Mouse (Mus musculus) myocyte (in vitro differentiated cells): Measurements from ENCODE around the gene Casp7. TPM values are rescaled to one million over a fixed set of nuclear protein-coding genes. Genes with fewer than 3 reads are reported as not detected.
A peak's percentile ranks its signal among the peaks of the same experiment; 100 is the strongest.

Experiments
- H3K27me3 ChIP-seq: one replicate; pipeline ENCODE4 v1.6.1; 2011; ENCODE audit not compliant: control insufficient read depth, insufficient read depth, insufficient read length
- H3K36me3 ChIP-seq: one replicate; pipeline ENCODE4 v1.6.1; 2011; ENCODE audit not compliant: control insufficient read depth, insufficient read depth
- H3K4me2 ChIP-seq: one replicate; pipeline ENCODE4 v1.6.1; 2011; ENCODE audit warnings: low read depth, control low read depth
- H3K4me3 ChIP-seq: one replicate; pipeline ENCODE4 v1.5.1; 2011; ENCODE audit warnings: mild to moderate bottlenecking, control low read depth, moderate library complexity
- H3K79me2 ChIP-seq: one replicate; pipeline ENCODE4 v1.6.1; 2011; ENCODE audit not compliant: control insufficient read depth, insufficient read depth
- H3ac ChIP-seq: one replicate; pipeline ENCODE4 v1.6.1; 2011; ENCODE audit not compliant: control insufficient read depth, insufficient read length
- CEBPB ChIP-seq: IDR thresholded peaks from 2 replicates; pipeline ENCODE4 v1.6.1; 2011; ENCODE audit warnings: mild to moderate bottlenecking, moderate library complexity; ENCODE audit not compliant: poor library complexity, insufficient read depth, severe bottlenecking
- E2F4 ChIP-seq: IDR thresholded peaks from one replicate; pipeline ENCODE4 v1.6.1; 2011; ENCODE audit warnings: mild to moderate bottlenecking, control low read depth, moderate library complexity; ENCODE audit not compliant: insufficient read depth
- MAX ChIP-seq: IDR thresholded peaks from one replicate; pipeline ENCODE4 v1.6.1; 2011; ENCODE audit warnings: low read depth, mild to moderate bottlenecking, control low read depth
- MYOD1 ChIP-seq, 3 experiments: IDR thresholded peaks; one replicate each; pipeline ENCODE4 v1.6.1; 2011; ENCODE audit warnings: control low read depth in 2 of 3, low read depth in 2 of 3, mild to moderate bottlenecking in 2 of 3, moderate library complexity in 1 of 3; ENCODE audit not compliant: insufficient read length in 2 of 3, control insufficient read depth in 1 of 3
- MYOG ChIP-seq, 3 experiments: IDR thresholded peaks; one replicate each; pipeline ENCODE4 v1.6.1; 2011; ENCODE audit warnings: control low read depth in 2 of 3, low read depth in 2 of 3, mild to moderate bottlenecking in 2 of 3; ENCODE audit not compliant: insufficient read length in 2 of 3, control insufficient read depth in 1 of 3, insufficient read depth in 1 of 3
- POLR2A ChIP-seq: IDR thresholded peaks from one replicate; pipeline ENCODE4 v1.6.1; 2011; ENCODE audit warnings: low read depth, mild to moderate bottlenecking, control low read depth, moderate library complexity; ENCODE audit not compliant: insufficient read length
- POLR2AphosphoS2 ChIP-seq: IDR thresholded peaks from one replicate; pipeline ENCODE4 v1.6.1; 2011; ENCODE audit warnings: low read depth, control low read depth; ENCODE audit not compliant: insufficient read length
- REST ChIP-seq: IDR thresholded peaks from one replicate; pipeline ENCODE4 v1.6.1; 2011; ENCODE audit warnings: mild to moderate bottlenecking, control low read depth, moderate library complexity; ENCODE audit not compliant: insufficient read depth, insufficient read length
- SRF ChIP-seq: IDR thresholded peaks from one replicate; pipeline ENCODE4 v1.6.1; 2011; ENCODE audit warnings: low read depth; ENCODE audit not compliant: control insufficient read depth, insufficient read length
- TCF12 ChIP-seq: IDR thresholded peaks from one replicate; pipeline ENCODE4 v1.6.1; 2011; ENCODE audit warnings: mild to moderate bottlenecking, control low read depth; ENCODE audit not compliant: poor library complexity, insufficient read depth, severe bottlenecking
- TCF3 ChIP-seq: IDR thresholded peaks from one replicate; pipeline ENCODE4 v1.6.1; 2011; ENCODE audit warnings: low read depth, control low read depth; ENCODE audit not compliant: insufficient read length
- USF1 ChIP-seq: IDR thresholded peaks from one replicate; pipeline ENCODE4 v1.6.1; 2011; ENCODE audit warnings: low read depth, mild to moderate bottlenecking, control low read depth, moderate library complexity
- polyA plus RNA-seq: library from polyadenylated mRNA; unstranded; fragments of >200 nt; fragmentation: generic; extraction: Trizol; gene quantifications from one replicate; pipeline ENCODE4 v1.2.1, GENCODE M21; 2012; ENCODE audit warnings: missing spikeins

Casp7 gene
- polyA plus RNA-seq, 1 experiment: 6.6 TPM

DNA sequence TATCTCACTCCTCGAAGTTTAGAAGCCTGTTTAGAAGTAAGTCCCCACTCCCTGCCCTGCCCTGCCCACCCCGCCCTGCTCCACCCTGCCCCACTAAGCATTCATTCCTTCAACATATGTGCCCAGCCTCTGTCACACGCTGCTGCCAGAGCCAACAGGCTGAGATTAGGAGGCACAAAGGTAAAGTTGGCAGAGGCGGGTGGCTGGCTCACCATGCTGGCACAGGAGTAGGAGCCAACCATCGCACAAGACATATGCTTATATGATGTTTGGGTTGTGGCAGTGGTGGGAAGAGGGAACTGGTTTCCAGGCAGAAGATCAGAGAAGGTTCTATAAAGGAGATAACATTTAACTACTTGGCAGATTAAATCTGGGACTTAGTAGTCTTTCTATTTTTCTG lies 80.3 kb downstream of the Casp7 start:
- Histone ChIP-seq H3K4me3 (no peak overlapping the region), H3K36me3 (no peaks in the 10 kb centered on the region), H3K4me2 (no peak overlapping the region), H3K27me3 (no peaks in the 10 kb centered on the region), H3K79me2 (no peaks in the 10 kb centered on the region), H3ac (no peak overlapping the region)
- TF ChIP-seq MAX (no peak), TCF3 (no peak), MYOD1 (IDR thresholded peaks at IDR 0.05; ENCODE audit: control insufficient read depth in 1 of 3, insufficient read length in 2 of 3, low read depth in 2 of 3) (no peak), USF1 (no peak)

DNA sequence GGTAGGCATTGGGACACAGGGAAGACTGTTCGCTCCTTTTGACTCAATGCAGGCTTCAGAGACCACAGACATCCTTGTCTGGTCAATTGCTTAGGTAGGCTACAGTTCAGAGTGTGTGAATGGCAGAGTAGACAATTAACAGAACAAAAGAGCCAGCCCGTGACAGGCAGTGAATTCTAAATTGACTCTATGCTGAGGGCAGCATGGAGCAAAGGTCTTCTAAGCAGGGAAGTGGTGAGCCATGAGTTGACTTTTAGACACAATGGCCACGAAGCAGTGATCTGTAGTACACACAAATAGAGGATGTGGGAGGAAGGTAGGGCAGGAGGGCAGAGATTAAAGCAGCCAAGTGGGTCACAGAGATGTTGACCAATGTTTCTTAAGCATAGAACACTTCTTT lies 80.9 kb downstream of the Casp7 start:
- Histone ChIP-seq H3ac (no peak overlapping the region), H3K36me3 (no peaks in the 10 kb centered on the region), H3K4me3 (no peak overlapping the region), H3K79me2 (no peaks in the 10 kb centered on the region), H3K27me3 (no peaks in the 10 kb centered on the region), H3K4me2 (no peak overlapping the region)
- TF ChIP-seq TCF12 (no peak), MAX (no peak), POLR2A (no peak), TCF3 (no peak), USF1 (no peak), MYOG (IDR thresholded peaks at IDR 0.05; ENCODE audit: control insufficient read depth in 1 of 3, insufficient read depth in 1 of 3, insufficient read length in 2 of 3, low read depth in 2 of 3) (no peak), POLR2AphosphoS2 (no peak), E2F4 (no peak), REST (no peak), MYOD1 (IDR thresholded peaks at IDR 0.05; ENCODE audit: control insufficient read depth in 1 of 3, insufficient read length in 2 of 3, low read depth in 2 of 3) (no peak), CEBPB (no peak), SRF (no peak)

DNA sequence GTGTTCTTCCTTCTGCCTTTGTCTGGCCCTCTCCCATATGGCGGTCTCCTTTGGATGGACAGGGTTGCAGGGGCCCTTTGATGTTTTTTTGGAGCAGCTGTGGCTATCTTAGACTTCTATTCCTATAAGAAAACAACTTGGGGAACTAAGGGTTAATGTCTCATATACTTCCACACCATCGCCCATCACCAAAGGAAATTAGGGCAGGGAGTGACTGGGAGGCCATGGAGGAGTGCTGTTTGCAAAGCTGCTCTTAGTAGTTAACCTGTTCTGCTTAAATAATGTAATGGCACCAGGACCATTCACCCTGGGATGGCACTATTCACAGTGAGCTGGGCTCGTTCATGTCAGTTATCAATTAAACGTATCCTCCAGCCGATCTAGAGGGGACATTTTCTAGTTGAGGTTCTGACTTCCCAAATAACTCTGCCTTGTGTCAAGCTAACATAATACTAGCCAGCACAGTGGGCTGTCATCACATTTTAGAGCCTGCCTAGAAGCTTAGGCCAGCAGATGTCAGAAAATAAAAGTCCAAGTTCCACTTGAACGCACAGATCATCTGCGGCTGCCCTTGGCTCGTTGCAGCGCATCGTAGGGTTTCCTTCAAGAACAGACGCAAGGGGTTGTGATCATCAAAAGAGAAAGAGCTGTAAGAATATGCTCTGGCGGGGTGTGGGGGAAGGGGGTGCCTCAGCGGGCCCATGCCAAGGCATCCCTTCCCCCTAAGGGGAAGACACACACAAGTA lies 87.9 kb downstream of the Casp7 start:
- H3ac ChIP-seq: no peak overlapping the region
- no peaks in the 10 kb centered on the region for H3K79me2 ChIP-seq
- no peaks in the 10 kb centered on the region for H3K27me3 ChIP-seq
- TF ChIP-seq MYOG (IDR thresholded peaks at IDR 0.05; ENCODE audit: control insufficient read depth in 1 of 3, insufficient read depth in 1 of 3, insufficient read length in 2 of 3, low read depth in 2 of 3) (no peak), SRF (no peak), TCF12 (no peak), E2F4 (no peak), USF1 (no peak), TCF3 (no peak), POLR2A (no peak), POLR2AphosphoS2 (no peak), CEBPB (no peak), MYOD1 (IDR thresholded peaks at IDR 0.05; ENCODE audit: control insufficient read depth in 1 of 3, insufficient read length in 2 of 3, low read depth in 2 of 3) (no peak), MAX (no peak), REST (no peak)
- H3K4me3 ChIP-seq: no peak overlapping the region
- H3K4me2 ChIP-seq: no peak overlapping the region
- no peaks in the 10 kb centered on the region for H3K36me3 ChIP-seq

DNA sequence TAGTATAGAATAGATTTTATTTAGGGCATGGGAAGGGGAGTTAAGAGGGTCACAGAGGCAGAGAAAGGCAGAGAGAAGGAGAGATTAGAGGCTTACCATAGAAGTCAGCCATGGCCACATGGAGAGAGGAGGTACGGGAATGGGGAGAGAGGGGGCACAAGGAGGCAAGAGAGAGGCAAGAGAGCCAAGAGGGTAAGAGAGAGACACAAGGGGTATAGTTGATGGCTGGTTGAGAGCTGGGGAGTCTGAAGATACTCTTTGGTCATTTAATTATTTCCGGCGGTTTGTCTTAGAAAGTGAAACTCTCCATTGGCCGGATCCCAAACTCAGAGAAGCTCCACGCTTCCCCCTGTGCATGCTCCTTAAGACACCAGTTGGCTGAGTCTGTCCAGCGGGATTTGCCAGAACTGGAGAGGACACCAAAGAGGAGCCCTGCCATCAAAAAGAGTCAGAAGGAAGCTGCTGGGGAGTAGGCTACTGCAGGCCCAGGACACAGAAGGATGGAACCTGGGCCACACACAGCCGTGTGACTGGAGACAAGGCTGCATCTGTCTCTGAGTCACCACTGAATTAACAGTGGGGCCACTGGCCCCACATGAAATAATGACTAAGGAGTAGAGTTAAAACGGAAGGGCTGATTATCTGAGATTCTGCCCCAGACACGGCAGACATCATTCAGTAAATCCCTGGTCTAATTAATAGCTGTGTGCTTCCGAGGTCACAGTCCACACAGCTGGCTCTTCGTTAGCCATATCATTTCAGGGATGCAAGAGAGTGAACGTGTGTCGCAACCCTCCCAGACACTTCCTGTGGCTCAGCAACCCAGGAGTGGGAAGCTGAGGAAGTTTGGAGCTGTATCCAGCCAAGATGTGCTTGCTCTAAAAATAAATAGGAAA lies 88.7 kb downstream of the Casp7 start:
- Histone ChIP-seq H3ac (no peak overlapping the region), H3K4me3 (no peak overlapping the region), H3K4me2 (peak overlapping the region; percentile 50), H3K27me3 (no peaks in the 10 kb centered on the region), H3K36me3 (no peaks in the 10 kb centered on the region), H3K79me2 (no peaks in the 10 kb centered on the region)
- TF ChIP-seq POLR2A: no peak
- no peak for TF ChIP-seq SRF
- TF ChIP-seq E2F4: no peak
- peak in 1 of 3 experiments; percentile 43 for TF ChIP-seq MYOD1 (IDR thresholded peaks at IDR 0.05; ENCODE audit: control insufficient read depth in 1 of 3, insufficient read length in 2 of 3, low read depth in 2 of 3)
- TF ChIP-seq CEBPB: peak; percentile 89

DNA sequence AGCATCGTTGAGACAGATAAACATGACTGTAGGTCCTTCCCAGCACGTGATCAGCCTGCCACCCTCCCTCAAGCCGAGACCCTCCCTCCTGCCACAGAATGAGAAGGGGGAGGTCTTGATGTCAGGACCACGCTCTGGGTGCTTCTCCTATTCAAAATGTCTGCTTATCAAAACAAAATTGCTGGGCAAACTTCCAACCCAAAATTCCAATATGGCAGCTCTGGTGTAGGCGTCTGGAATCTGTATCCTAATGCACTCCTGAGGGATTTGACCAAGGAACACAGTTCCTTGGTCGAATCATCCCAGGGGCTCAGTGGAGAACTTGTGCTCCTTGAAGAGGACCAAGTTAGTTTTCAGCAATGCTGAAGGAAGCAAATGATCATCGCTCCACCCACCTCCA lies 90.0 kb downstream of the Casp7 start:
- Histone ChIP-seq H3K79me2 (no peaks in the 10 kb centered on the region), H3K4me2 (no peak overlapping the region), H3K36me3 (no peaks in the 10 kb centered on the region), H3ac (no peak overlapping the region), H3K27me3 (no peaks in the 10 kb centered on the region), H3K4me3 (no peak overlapping the region)
- TF ChIP-seq E2F4 (no peak), POLR2A (no peak), POLR2AphosphoS2 (no peak), TCF3 (no peak), MAX (no peak), USF1 (no peak), SRF (no peak), TCF12 (no peak), CEBPB (no peak), MYOG (IDR thresholded peaks at IDR 0.05; ENCODE audit: control insufficient read depth in 1 of 3, insufficient read depth in 1 of 3, insufficient read length in 2 of 3, low read depth in 2 of 3) (no peak), REST (no peak), MYOD1 (IDR thresholded peaks at IDR 0.05; ENCODE audit: control insufficient read depth in 1 of 3, insufficient read length in 2 of 3, low read depth in 2 of 3) (no peak)
